In the genomic region with DNA sequence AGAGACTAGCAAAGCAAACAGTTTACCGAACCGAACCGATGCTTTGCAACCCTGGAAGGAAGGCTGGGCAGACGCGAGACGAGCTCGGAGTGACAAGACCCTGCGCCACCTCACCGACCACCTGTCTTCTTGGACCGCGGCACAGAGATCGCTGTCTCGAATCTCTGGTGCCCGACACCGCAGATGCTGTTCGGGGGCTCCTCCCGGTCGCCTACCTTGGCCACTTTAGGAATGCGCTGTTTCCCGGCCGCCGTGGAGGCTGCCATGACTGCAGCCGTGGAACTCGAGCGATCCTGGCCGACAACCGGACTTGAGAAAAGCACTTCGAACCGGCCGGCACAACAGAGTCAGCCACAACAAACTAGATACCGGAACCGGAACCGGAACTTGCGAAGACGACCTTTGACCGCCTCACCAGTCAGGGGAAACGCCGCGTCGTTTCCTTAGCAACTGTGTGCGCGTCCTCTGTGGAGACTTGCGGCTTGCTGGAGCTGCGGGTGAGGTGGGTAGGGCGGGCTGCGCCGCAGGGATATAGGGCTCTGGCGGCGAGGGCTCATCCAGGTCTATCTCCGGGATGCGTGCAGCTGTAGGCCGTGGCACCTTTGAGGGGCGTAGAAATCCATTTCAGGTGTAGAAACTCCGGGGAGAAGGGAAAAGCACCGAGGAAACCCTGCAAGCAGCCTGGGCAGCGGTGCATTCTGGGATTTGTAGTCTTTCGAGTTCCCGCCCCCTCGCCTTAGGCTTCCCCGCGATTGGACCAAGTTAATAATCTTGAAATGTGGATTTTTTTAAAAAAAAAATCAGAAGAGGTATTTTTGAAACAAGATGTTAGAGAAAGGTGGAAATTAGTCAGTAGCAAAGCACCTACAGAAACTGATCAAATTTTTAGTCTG, we compare ENCODE assay signal across 7 mouse cellular contexts. TPM values are rescaled to one million over a fixed set of nuclear protein-coding genes. Genes with fewer than 3 reads are reported as not detected.
DNase-seq lines count a peak whose midpoint lies in the region; ATAC-seq and TF ChIP-seq lines count a peak whose summit lies in the region.

A gene (plus strand): TSS at position 446 of the 893 bp plus-strand sequence.
A gene (minus strand): TSS at position 676 of the 893 bp plus-strand sequence.

- peaks cover 9% of the 10 kb centered on the region for H3K4me1 ChIP-seq in embryonic facial prominence, embryonic 10.5 days
- 0 out of 2 replicates have a peak, but pooled peaks cover 5% of the 10 kb centered on the region for H3K4me1 ChIP-seq in intestine, postnatal 0 days (replicated peaks; ENCODE audit: control insufficient read depth, insufficient read depth, low read length)
- H3K4me1 ChIP-seq in midbrain, embryonic 12.5 days = peaks cover 10% of the 10 kb centered on the region
- peaks cover 3% of the 10 kb centered on the region; the same call in 1 of the 2 replicates for H3K4me1 ChIP-seq in small intestine, adult 2 months (ENCODE audit: control insufficient read depth, insufficient read depth, insufficient read length, low read length)

- H3K36me3 ChIP-seq in embryonic facial prominence, embryonic 10.5 days (replicated peaks) = peaks cover 33% of the 10 kb centered on the region
- peaks cover 20% of the 10 kb centered on the region for H3K36me3 ChIP-seq in intestine, postnatal 0 days (ENCODE audit: control insufficient read depth, insufficient read depth)
- peaks cover 25% of the 10 kb centered on the region for H3K36me3 ChIP-seq in midbrain, embryonic 12.5 days
- peaks cover 9% of the 10 kb centered on the region for H3K36me3 ChIP-seq in small intestine, adult 2 months (ENCODE audit: control insufficient read depth, insufficient read depth, low read length)

- peak; percentile 66 for TF ChIP-seq POLR2A in small intestine, adult 2 months (IDR thresholded peaks at IDR 0.05; ENCODE audit: low read depth, low read length)

- peak within 1 kb of the TSS; percentile 77 for H3K9ac ChIP-seq in intestine, postnatal 0 days (ENCODE audit: low read depth, low read length)
- H3K9ac ChIP-seq in midbrain, embryonic 12.5 days (replicated peaks) = peak within 1 kb of the TSS; percentile 65

- H3K4me2 ChIP-seq in intestine, postnatal 0 days (replicated peaks; ENCODE audit: low read depth) = peak within 1 kb of the TSS; percentile 79
- H3K4me2 ChIP-seq in midbrain, embryonic 12.5 days (replicated peaks) = peak within 1 kb of the TSS; percentile 93

- intact Hi-C loops in left cerebral cortex, postnatal 4 days (cut with DNase I) = no loop called here

- no peaks in the 10 kb centered on the region for H3K27me3 ChIP-seq in embryonic facial prominence, embryonic 10.5 days (replicated peaks; ENCODE audit: low read depth, poor library complexity, severe bottlenecking)
- no peaks in the 10 kb centered on the region for H3K27me3 ChIP-seq in intestine, postnatal 0 days (replicated peaks; ENCODE audit: control insufficient read depth, insufficient read depth, low read length)
- no peaks in the 10 kb centered on the region for H3K27me3 ChIP-seq in midbrain, embryonic 12.5 days
- H3K27me3 ChIP-seq in small intestine, adult 2 months (ENCODE audit: control insufficient read depth, insufficient read depth, low read length) = no peaks in the 10 kb centered on the region; the same call in 1 of the 2 replicates

- no peak for TF ChIP-seq CTCF in intestine, postnatal 0 days (IDR thresholded peaks at IDR 0.05; ENCODE audit: low read depth)
- TF ChIP-seq CTCF in small intestine, adult 2 months (IDR thresholded peaks at IDR 0.05; ENCODE audit: extremely low read depth, insufficient read length, insufficient replicate concordance, low read depth, low read length) = no peak

- H3K9me3 ChIP-seq in embryonic facial prominence, embryonic 10.5 days = no peaks in the 10 kb centered on the region
- H3K9me3 ChIP-seq in intestine, postnatal 0 days (ENCODE audit: control insufficient read depth) = no peaks in the 10 kb centered on the region
- no peaks in the 10 kb centered on the region for H3K9me3 ChIP-seq in midbrain, embryonic 12.5 days

- peak; percentile 95 for DNase-seq in adrenal gland, postnatal 10 days
- peak; percentile 94 for DNase-seq in embryonic facial prominence, embryonic 10.5 days (ENCODE audit: low spot score)
- peak; percentile 51 for DNase-seq in gonadal fat pad, adult 2 months (ENCODE audit: low read depth)
- DNase-seq in left cerebral cortex, postnatal 4 days = peak; percentile 92

- WGBS in embryonic facial prominence, embryonic 10.5 days = under 1% methylated on average over 61 of the region's 61 CpGs
- under 1% methylated on average over 61 of the region's 61 CpGs for WGBS in intestine, postnatal 0 days
- WGBS in midbrain, embryonic 12.5 days = under 1% methylated on average over 61 of the region's 61 CpGs
- under 1% methylated on average over 61 of the region's 61 CpGs for WGBS in small intestine, adult 2 months

- peak within 1 kb of the TSS; percentile 73 for H3K27ac ChIP-seq in embryonic facial prominence, embryonic 10.5 days (replicated peaks)
- peak within 1 kb of the TSS; percentile 51; the same call in 1 of the 2 replicates for H3K27ac ChIP-seq in intestine, postnatal 0 days (ENCODE audit: low read depth, low read length)
- 0 out of 2 replicates have a peak within 1 kb of the TSS, but pooled peaks have one; percentile 10 for H3K27ac ChIP-seq in midbrain, embryonic 12.5 days (replicated peaks)
- H3K27ac ChIP-seq in small intestine, adult 2 months (ENCODE audit: insufficient read depth, low read depth, low read length) = 0 out of 2 replicates have a peak within 1 kb of the TSS, but pooled peaks have one; percentile 18

- peak within 1 kb of the TSS; percentile 96 for H3K4me3 ChIP-seq in embryonic facial prominence, embryonic 10.5 days
- H3K4me3 ChIP-seq in intestine, postnatal 0 days (ENCODE audit: low read depth, low read length) = peak within 1 kb of the TSS; percentile 81
- peak within 1 kb of the TSS; percentile 93 for H3K4me3 ChIP-seq in midbrain, embryonic 12.5 days
- H3K4me3 ChIP-seq in small intestine, adult 2 months (ENCODE audit: low read depth, low read length) = peak within 1 kb of the TSS; percentile 96

- peak; percentile 99 for ATAC-seq in intestine, postnatal 0 days
- ATAC-seq in midbrain, embryonic 12.5 days (ENCODE audit: low FRiP score, low read depth) = peak; percentile 98

RNA-seq across cellular contexts. Expression of the first gene that starts in this region (rescaled TPM):
- 10 to 100 TPM; 12.1 to 20.4 TPM for total RNA-seq in adrenal gland, postnatal 10 days (2021)
- 0.93 and 0.98 TPM in 2 replicates for polyA plus RNA-seq in embryonic facial prominence, embryonic 10.5 days (2016; fragmentation: Nextera tagmentation; extraction: Ambion mirVana)
- 0.85 and 1.4 TPM in 2 replicates for polyA plus RNA-seq in gonadal fat pad, adult 2 months (2012; rRNA removed)
- 0.08 TPM in 1 of 2 replicates, not detected in the other for polyA plus RNA-seq in intestine, postnatal 0 days (2015; fragmentation: Nextera tagmentation; extraction: Ambion mirVana)
- total RNA-seq in left cerebral cortex, postnatal 4 days (2021) = 1 to 10 TPM; 1.8 to 2.4 TPM
- polyA plus RNA-seq in midbrain, embryonic 12.5 days (2016; fragmentation: Nextera tagmentation; extraction: Ambion mirVana) = 1.9 and 2.3 TPM in 2 replicates
- polyA plus RNA-seq in small intestine, adult 2 months (2012; rRNA removed) = not detected in 2 replicates

RNA-seq across cellular contexts. Expression of the second gene that starts in this region (rescaled TPM):
- 10 to 100 TPM; 19.2 to 22.0 TPM for total RNA-seq in adrenal gland, postnatal 10 days (2021)
- 37.7 and 38.9 TPM in 2 replicates for polyA plus RNA-seq in embryonic facial prominence, embryonic 10.5 days (2016; fragmentation: Nextera tagmentation; extraction: Ambion mirVana)
- 5.0 and 6.8 TPM in 2 replicates for polyA plus RNA-seq in gonadal fat pad, adult 2 months (2012; rRNA removed)
- polyA plus RNA-seq in intestine, postnatal 0 days (2015; fragmentation: Nextera tagmentation; extraction: Ambion mirVana) = 12.6 and 14.3 TPM in 2 replicates
- 10 to 100 TPM; 22.5 to 24.3 TPM for total RNA-seq in left cerebral cortex, postnatal 4 days (2021)
- polyA plus RNA-seq in midbrain, embryonic 12.5 days (2016; fragmentation: Nextera tagmentation; extraction: Ambion mirVana) = 40.9 and 41.0 TPM in 2 replicates
- polyA plus RNA-seq in small intestine, adult 2 months (2012; rRNA removed) = 3.2 and 5.2 TPM in 2 replicates

Comparison
In these comparisons a context has a peak if more than half of its experiments do, and no peak if none do; other contexts are left out.
1. Peak in every context shown above with its lines: DNase-seq, ATAC-seq, H3K4me3 ChIP-seq and H3K27ac ChIP-seq.
2. H3K27ac ChIP-seq: peak in every context shown above with its lines; median percentile 73 in embryonic facial prominence, embryonic 10.5 days; 51 in intestine, postnatal 0 days; 18 in small intestine, adult 2 months; 10 in midbrain, embryonic 12.5 days.